In the genomic region with DNA sequence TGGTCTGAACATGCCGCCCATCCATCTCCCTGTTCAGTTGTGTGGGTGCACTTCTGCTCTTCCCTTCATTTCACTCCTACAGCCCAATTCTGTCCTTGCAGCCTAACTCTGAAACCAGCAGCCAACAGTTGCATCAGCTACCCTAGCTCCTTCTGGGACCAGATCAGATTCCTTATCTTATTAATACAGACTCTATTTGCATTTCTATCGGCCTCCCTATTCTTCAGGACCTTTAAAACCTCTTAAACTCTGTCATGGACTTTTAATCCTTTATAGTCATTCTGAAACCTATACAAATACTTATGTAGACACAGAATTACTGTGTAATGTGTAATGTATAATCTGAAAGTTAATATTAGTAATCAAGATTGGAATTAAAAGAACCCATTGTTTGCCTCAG, we compare ENCODE assay signal across 24 mouse cellular contexts.
DNase-seq lines count a peak whose midpoint lies in the region; ATAC-seq and TF ChIP-seq lines count a peak whose summit lies in the region.
"Had no signal": no experiment of that assay in that cellular context is flagged by ENCODE, and none has a peak within 500 bp of the region (broad histone marks: within the 10 kb centered on the region; RNA-seq: fewer than 3 reads in every experiment).

No protein-coding gene starts in this region.

- 74% methylated on average over 2 of the region's 2 CpGs for WGBS in lung, embryonic 14.5 days
- 85% methylated on average over 2 of the region's 2 CpGs for WGBS in stomach, embryonic 14.5 days
- 68% methylated on average over 2 of the region's 2 CpGs for WGBS in stomach, postnatal 0 days
- 79% methylated on average over 2 of the region's 2 CpGs for WGBS in stomach, embryonic 16.5 days

- H3K4me1 ChIP-seq in lung, embryonic 14.5 days (ENCODE audit: insufficient read depth) = no peaks in the 10 kb centered on the region
- no peaks in the 10 kb centered on the region for H3K4me1 ChIP-seq in stomach, embryonic 14.5 days (ENCODE audit: control insufficient read depth, insufficient read depth, low read length)
- no peaks in the 10 kb centered on the region for H3K4me1 ChIP-seq in stomach, postnatal 0 days (replicated peaks; ENCODE audit: control insufficient read depth, insufficient read depth)
- H3K4me1 ChIP-seq in stomach, embryonic 16.5 days (ENCODE audit: control insufficient read depth, insufficient read depth, low read length) = no peaks in the 10 kb centered on the region; the same call in 1 of the 2 replicates
- H3K4me1 ChIP-seq: embryonic facial prominence, embryonic 10.5 days; embryonic facial prominence, embryonic 12.5 days; forebrain, embryonic 13.5 days; forebrain, embryonic 15.5 days had no signal

- no peak overlapping the region for H3K4me3 ChIP-seq in lung, embryonic 14.5 days (ENCODE audit: low read depth, low read length)
- no peak overlapping the region for H3K4me3 ChIP-seq in stomach, embryonic 14.5 days (ENCODE audit: low read depth, low read length)
- no peak overlapping the region for H3K4me3 ChIP-seq in stomach, postnatal 0 days (ENCODE audit: low read depth, low read length)
- no peak overlapping the region for H3K4me3 ChIP-seq in stomach, embryonic 16.5 days (replicated peaks; ENCODE audit: low read length)
- H3K4me3 ChIP-seq: embryonic facial prominence, embryonic 10.5 days; embryonic facial prominence, embryonic 12.5 days; forebrain, embryonic 13.5 days; forebrain, embryonic 15.5 days had no signal

- TF ChIP-seq CTCF in lung, embryonic 14.5 days (IDR thresholded peaks at IDR 0.05; ENCODE audit: low read depth) = no peak; the same call in 1 of the 2 replicates
- no peak for TF ChIP-seq CTCF in stomach, postnatal 0 days (IDR thresholded peaks at IDR 0.05; ENCODE audit: low read depth)

- no peaks in the 10 kb centered on the region for H3K9me3 ChIP-seq in lung, embryonic 14.5 days (ENCODE audit: low read depth, low read length)
- no peaks in the 10 kb centered on the region for H3K9me3 ChIP-seq in stomach, embryonic 14.5 days (ENCODE audit: control insufficient read depth, low read depth, low read length)
- H3K9me3 ChIP-seq in stomach, postnatal 0 days (ENCODE audit: control insufficient read depth, low read length) = no peaks in the 10 kb centered on the region
- no peaks in the 10 kb centered on the region for H3K9me3 ChIP-seq in stomach, embryonic 16.5 days (replicated peaks; ENCODE audit: control insufficient read depth, low read length)
- H3K9me3 ChIP-seq: embryonic facial prominence, embryonic 10.5 days; embryonic facial prominence, embryonic 12.5 days; forebrain, embryonic 13.5 days; forebrain, embryonic 15.5 days had no signal

- no peak overlapping the region for H3K4me2 ChIP-seq in lung, embryonic 14.5 days
- H3K4me2 ChIP-seq in stomach, embryonic 14.5 days (replicated peaks; ENCODE audit: low read depth, low read length) = no peak overlapping the region
- no peak overlapping the region for H3K4me2 ChIP-seq in stomach, postnatal 0 days (replicated peaks; ENCODE audit: low read depth)
- no peak overlapping the region for H3K4me2 ChIP-seq in stomach, embryonic 16.5 days (ENCODE audit: low read depth, low read length)
- H3K4me2 ChIP-seq: embryonic facial prominence, embryonic 12.5 days; forebrain, embryonic 13.5 days; forebrain, embryonic 15.5 days had no signal

- no peaks in the 10 kb centered on the region for H3K27me3 ChIP-seq in lung, embryonic 14.5 days (ENCODE audit: insufficient read depth, low read length)
- H3K27me3 ChIP-seq in stomach, embryonic 14.5 days (ENCODE audit: control insufficient read depth, insufficient read depth, low read length) = no peaks in the 10 kb centered on the region
- no peaks in the 10 kb centered on the region for H3K27me3 ChIP-seq in stomach, postnatal 0 days (ENCODE audit: control insufficient read depth, insufficient read depth, low read length)
- no peaks in the 10 kb centered on the region for H3K27me3 ChIP-seq in stomach, embryonic 16.5 days (ENCODE audit: control insufficient read depth, insufficient read depth, low read length)
- H3K27me3 ChIP-seq: CH12.LX; embryonic facial prominence, embryonic 12.5 days; forebrain, embryonic 13.5 days; forebrain, embryonic 15.5 days; Patski had no signal

- H3K9ac ChIP-seq in lung, embryonic 14.5 days = no peak overlapping the region
- no peak overlapping the region for H3K9ac ChIP-seq in stomach, embryonic 14.5 days (replicated peaks; ENCODE audit: low read depth, low read length)
- no peak overlapping the region for H3K9ac ChIP-seq in stomach, postnatal 0 days (ENCODE audit: low read length)
- no peak overlapping the region for H3K9ac ChIP-seq in stomach, embryonic 16.5 days (ENCODE audit: low read length)
- H3K9ac ChIP-seq: embryonic facial prominence, embryonic 12.5 days; forebrain, embryonic 13.5 days; forebrain, embryonic 15.5 days; forebrain, postnatal 0 days had no signal

- no peak overlapping the region for H3K27ac ChIP-seq in lung, embryonic 14.5 days (ENCODE audit: low read depth)
- no peak overlapping the region for H3K27ac ChIP-seq in stomach, embryonic 14.5 days (ENCODE audit: low read length)
- H3K27ac ChIP-seq in stomach, postnatal 0 days (replicated peaks) = no peak overlapping the region
- no peak overlapping the region for H3K27ac ChIP-seq in stomach, embryonic 16.5 days (ENCODE audit: low read length)
- H3K27ac ChIP-seq: embryonic facial prominence, embryonic 10.5 days; embryonic facial prominence, embryonic 12.5 days; forebrain, embryonic 13.5 days; forebrain, embryonic 15.5 days had no signal

- peak; percentile 49; the same call in 1 of the 2 replicates for ATAC-seq in lung, embryonic 14.5 days (ENCODE audit: insufficient read depth)
- peak; percentile 72; the same call in 1 of the 2 replicates for ATAC-seq in stomach, embryonic 14.5 days (ENCODE audit: insufficient number of reproducible peaks, insufficient read depth, low FRiP score, low read depth)
- no peak for ATAC-seq in stomach, postnatal 0 days (ENCODE audit: low FRiP score, low TSS enrichment)
- ATAC-seq in stomach, embryonic 16.5 days (ENCODE audit: insufficient read depth, low FRiP score) = peak; percentile 64
- ATAC-seq: activated CD4-positive, CD25-positive, alpha-beta regulatory T cell, adult 4 months; CD4-positive, CD25-positive, alpha-beta regulatory T cell, adult 4 months; forebrain, embryonic 13.5 days; forebrain, embryonic 15.5 days; forebrain, postnatal 0 days; Patski had no signal

- no peaks in the 10 kb centered on the region for H3K36me3 ChIP-seq in lung, embryonic 14.5 days (ENCODE audit: insufficient read depth)
- H3K36me3 ChIP-seq in stomach, embryonic 14.5 days (ENCODE audit: control insufficient read depth, insufficient read depth, low read length) = no peaks in the 10 kb centered on the region
- no peaks in the 10 kb centered on the region for H3K36me3 ChIP-seq in stomach, postnatal 0 days (ENCODE audit: control insufficient read depth, insufficient read depth, low read length)
- no peaks in the 10 kb centered on the region for H3K36me3 ChIP-seq in stomach, embryonic 16.5 days (ENCODE audit: control insufficient read depth, insufficient read depth, low read length)
- H3K36me3 ChIP-seq: embryonic facial prominence, embryonic 10.5 days; embryonic facial prominence, embryonic 12.5 days; forebrain, embryonic 15.5 days; G1E had no signal

- DNase-seq in lung, embryonic 14.5 days = peak; percentile 39
- DNase-seq in lung, postnatal 25 days (ENCODE audit: low spot score) = no peak
- no peak for DNase-seq in stomach, postnatal 0 days (ENCODE audit: low spot score)
- DNase-seq in cerebellum, adult 9-10 months = no peak
- DNase-seq: adrenal gland, adult 8-10 months; adrenal gland, postnatal 14 days; adrenal gland, postnatal 36 days; B cell, adult 2 months; cerebellum, adult 11-12 months; cerebellum, adult 2 months; cerebellum, adult 9-11 months; cerebellum, postnatal 14 days; forebrain, postnatal 0 days had no signal

- no peak for TF ChIP-seq EP300 in stomach, postnatal 0 days (optimal IDR thresholded peaks at IDR 0.05)
